Mouse (Mus musculus) thymus, postnatal 4 days (tissue): Measurements from ENCODE around the gene Gm11565.
"Not testable (repeated sequence)": the region's sequence is repeated elsewhere in the genome, so short reads cannot be mapped to it uniquely, and the experiment has no call there.

ENCODE experiments used
- DNase-seq: peaks from one replicate; pipeline ENCODE4 v3.0.0; 2021

The Gm11565 gene

GRCm38 (mm10) chr11:99914451-99914850 is at the start of gene Gm11565:
Gene Gm11565, plus strand, starts transcription at chr11:99914751.
- no peak for DNase-seq

- not testable (repeated sequence) for DNase-seq
These were observed 41.5 kb upstream of the Gm11565 start, which contains the start of gene Krtap9-1 for GRCm38 (mm10) chr11:99873089-99873488. Gene Krtap9-1, plus strand, starts transcription at chr11:99873389.

GRCm38 (mm10) chr11:99878887-99879286 is 35.7 kb upstream of the Gm11565 start, which contains the start of gene Gm11567:
Gene Gm11567, plus strand, starts transcription at chr11:99879187.
- not testable (repeated sequence) for DNase-seq

GRCm38 (mm10) chr11:99907620-99908019 is 6.9 kb upstream of the Gm11565 start, which contains the start of gene Krtap31-1:
Gene Krtap31-1, plus strand, starts transcription at chr11:99907920.
- DNase-seq = no peak

- DNase-seq = no peak
These were observed 21.4 kb downstream of the Gm11565 start, which contains the start of gene Krtap31-2 for GRCm38 (mm10) chr11:99935991-99936390. Gene Krtap31-2, plus strand, starts transcription at chr11:99936291.

- DNase-seq = no peak
These were observed 23.3 kb downstream of the Gm11565 start for GRCm38 (mm10) chr11:99937751-99938264.

GRCm38 (mm10) chr11:99948175-99948574 is 33.6 kb downstream of the Gm11565 start, which contains the start of gene Krtap9-5:
Gene Krtap9-5, plus strand, starts transcription at chr11:99948475.
- no peak for DNase-seq

- no peak for DNase-seq
These were observed 49.7 kb downstream of the Gm11565 start for GRCm38 (mm10) chr11:99964213-99964612.
